Mouse (Mus musculus) fat pad, adult 2 months (tissue): ENCODE measurements around the gene Catsper3.

ENCODE experiments used
- DNase-seq: peaks from one replicate; pipeline ENCODE4 v3.0.0-alpha.2; 2011; ENCODE audit warnings: low read depth, low spot score; ENCODE audit errors: extremely low read depth

Catsper3 gene

DNA sequence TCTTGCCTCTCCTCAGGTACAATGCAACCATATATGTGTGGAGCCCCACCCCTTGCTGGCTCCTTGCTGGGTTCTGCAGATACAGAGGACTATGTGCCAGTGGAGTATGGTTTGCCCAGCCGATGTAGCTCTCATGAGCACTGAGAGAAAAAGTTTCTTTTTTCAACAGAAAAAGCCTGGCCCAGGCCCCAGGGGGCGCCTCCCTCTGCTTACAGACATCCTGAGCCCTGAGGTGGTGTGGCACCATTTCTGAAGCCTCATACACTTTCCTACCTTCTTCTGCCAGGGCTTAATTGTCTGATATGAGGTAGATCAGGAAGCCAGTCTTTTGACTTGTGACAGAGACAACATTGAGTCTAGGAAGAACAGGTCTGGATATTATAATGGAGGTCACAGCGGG lies 67.8 kb downstream of the Catsper3 start:
- DNase-seq = no peak

GRCm38 (mm10) chr13:55855793-55856192 lies 71.4 kb downstream of the Catsper3 start:
- no peak for DNase-seq

DNA sequence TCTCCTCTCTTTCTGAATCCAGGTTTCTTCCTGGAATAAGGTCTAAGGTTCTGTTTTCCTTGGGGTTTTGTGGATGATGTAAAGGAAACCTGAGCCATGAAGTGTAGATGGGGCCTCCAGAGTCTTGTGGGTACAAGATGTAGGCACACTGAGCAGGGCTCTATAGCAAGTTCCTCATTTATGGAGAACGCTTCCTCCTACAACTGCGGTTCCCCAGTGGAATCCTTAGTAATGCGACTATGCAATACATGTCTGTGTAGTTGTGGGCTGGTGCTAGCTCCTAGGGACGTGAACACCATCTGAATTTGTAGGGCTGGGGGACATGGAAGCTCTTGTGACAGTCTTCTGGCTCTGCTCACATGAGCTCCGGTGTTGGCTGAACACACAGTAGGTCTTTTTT lies 74.1 kb downstream of the Catsper3 start:
- DNase-seq = no peak
